Mouse (Mus musculus) hindlimb bud, embryonic 11.5 days (tissue): ENCODE results near the gene Eya2.
A peak's percentile ranks its signal among the peaks of the same experiment; 100 is the strongest.
"Not testable (repeated sequence)": the region's sequence is repeated elsewhere in the genome, so short reads cannot be mapped to it uniquely, and the experiment has no call there.

Source experiments
- DNase-seq: peaks from one replicate; pipeline ENCODE4 v3.0.0-alpha.2; 2012; ENCODE audit warnings: low read depth, low spot score; ENCODE audit errors: extremely low spot score

Gene Eya2

DNA sequence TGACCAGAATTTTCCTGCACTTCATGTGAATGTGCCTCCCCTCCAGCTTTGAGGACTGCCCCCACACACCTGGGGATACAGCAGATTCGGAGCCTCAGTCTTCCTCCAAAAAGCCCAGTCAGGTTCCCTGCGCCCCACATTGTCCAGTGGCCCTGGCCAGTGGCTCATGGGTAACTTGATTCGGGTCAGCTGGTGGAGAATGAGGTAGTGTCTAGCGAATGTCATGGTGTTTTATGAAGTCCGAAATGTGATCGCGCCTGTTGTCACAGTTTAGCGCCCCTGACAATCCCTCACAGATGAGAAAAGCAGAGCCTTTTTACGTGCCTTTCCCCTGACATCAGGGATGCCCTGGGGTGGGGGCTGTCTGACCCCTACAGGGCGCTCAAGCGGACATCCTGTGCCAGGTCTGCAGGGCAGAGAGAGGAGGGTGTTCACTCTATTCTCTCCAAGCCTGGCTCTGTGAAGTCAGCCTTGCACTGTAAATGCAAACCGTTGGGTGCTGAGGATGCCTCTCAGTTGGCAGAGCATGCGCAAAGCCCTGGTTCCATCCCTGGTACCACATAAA is 164.7 kb downstream of the Eya2 start:
- no peak for DNase-seq

GRCm38 (mm10) chr2:165768805-165769358 is 174.1 kb downstream of the Eya2 start:
- DNase-seq, result no peak

GRCm38 (mm10) chr2:165769375-165769948 is 174.6 kb downstream of the Eya2 start:
- no peak for DNase-seq

DNA sequence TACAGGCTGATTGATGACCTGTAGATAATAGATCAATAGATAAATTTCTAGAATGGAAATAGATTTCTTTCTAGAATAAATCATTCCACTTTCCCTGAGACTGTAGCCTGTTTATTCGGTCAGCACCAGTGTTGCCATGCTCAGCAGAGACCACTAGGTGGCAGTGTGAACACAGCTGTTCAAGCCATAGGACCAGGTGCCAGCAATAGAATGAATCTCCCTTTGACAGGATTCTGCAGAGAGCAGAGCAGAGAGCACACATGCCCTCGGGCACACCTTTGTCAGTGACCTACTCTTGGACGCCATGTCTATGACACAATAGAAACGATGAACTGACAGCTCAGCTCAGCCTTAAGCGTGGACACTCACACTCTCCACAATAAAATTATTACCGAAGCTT is 184.1 kb downstream of the Eya2 start:
- peak; percentile 73 for DNase-seq

DNA sequence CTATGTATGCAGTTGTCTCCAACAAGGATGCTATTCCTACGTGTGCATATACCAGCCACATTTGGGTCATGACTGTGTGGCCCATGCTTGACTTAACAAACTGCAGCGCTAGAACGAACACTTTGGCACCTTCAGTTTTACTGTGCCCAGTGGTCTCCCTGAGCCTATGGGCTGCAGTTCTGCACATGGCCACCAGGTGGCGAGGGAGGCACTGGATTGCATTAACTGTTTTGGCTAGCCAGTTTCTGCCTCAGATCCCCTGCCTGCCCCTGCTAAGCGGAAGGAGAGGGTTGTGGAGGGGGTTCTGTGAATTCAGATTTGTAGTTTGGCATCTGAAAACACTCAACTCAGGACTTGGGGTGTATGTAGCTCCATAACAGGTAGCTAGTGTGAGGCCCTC is 187.5 kb downstream of the Eya2 start:
- peak; percentile 54 for DNase-seq

DNA sequence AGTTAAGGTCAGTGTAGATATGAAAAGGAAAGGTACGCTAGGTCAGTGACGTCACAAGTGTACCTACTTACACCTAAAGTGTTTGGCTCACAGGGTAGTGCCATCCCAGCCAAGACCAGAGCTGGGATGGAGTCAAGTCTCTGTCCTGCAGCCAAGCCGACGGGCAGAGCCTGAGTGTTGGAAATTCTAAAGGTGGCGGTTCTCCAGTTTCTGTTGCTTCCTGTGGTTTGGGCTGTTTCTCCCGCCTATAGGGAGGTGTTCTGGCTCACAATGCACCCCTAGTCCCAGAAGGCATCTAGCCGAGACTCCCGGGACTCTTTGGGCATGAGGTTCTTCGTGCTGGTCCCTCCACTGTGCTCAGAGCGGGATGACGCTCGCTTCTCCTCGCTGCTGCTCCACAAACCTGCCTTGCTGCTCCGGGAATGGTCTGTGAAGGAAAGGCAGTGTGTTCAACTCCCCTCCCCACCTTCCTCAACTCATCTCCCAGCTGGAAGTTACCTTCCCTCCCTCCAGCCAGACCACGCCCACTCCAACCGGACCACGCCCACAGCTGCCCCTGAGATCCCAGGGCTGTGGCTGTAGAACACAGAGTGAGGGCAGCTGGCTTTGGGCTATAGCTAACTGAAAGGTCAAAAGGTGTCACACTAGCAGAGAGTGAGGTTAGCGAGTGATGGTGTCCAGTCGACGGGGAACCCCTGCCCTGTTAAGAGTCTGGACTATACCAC is 190.6 kb downstream of the Eya2 start:
- no peak for DNase-seq

- DNase-seq, result no peak
Observed at GRCm38 (mm10) chr2:165786467-165786866, 191.6 kb downstream of the Eya2 start.

DNA sequence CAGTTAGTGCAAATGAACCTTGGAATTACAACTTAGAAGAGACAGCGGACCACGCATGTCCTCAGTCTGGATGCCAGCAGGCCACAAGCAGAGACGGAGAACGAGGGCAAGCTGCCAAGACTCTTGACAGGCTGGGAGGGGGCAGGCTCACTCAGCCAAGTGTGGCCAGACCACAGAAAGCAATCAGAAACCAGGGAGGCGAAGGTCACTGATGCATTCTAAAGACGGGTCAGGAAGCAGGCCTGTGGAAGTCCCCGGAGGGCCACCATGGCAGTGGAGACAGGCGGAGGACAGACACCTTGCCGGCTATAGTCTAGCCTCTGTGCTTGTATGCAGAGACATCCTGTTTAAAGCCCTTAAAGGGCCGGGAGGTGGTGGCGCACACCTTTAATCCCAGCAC is 193.2 kb downstream of the Eya2 start:
- DNase-seq, result no peak

GRCm38 (mm10) chr2:165788796-165789195 is 194.0 kb downstream of the Eya2 start:
- no peak for DNase-seq

GRCm38 (mm10) chr2:165789667-165790066 is 194.8 kb downstream of the Eya2 start:
- no peak for DNase-seq

DNA sequence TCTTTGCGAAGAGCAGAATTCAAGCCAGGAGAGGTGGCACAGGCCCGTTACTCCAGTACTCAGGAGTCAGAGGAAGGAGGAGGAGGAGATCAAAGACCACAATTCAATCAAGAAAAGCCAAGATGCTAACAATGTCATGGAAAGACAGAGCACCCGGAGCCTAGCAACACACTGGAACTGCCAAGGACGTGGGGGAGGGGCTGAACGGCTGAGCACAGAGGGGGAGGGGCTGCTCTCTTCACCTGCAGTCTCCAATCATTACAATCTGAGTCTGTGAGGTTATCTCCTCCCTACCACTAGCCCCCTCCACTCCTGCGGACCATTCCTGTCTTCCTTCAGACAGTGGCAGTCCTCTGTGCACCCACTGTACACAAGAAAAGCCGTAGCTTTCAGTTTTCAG is 196.2 kb downstream of the Eya2 start:
- DNase-seq, result no peak

DNA sequence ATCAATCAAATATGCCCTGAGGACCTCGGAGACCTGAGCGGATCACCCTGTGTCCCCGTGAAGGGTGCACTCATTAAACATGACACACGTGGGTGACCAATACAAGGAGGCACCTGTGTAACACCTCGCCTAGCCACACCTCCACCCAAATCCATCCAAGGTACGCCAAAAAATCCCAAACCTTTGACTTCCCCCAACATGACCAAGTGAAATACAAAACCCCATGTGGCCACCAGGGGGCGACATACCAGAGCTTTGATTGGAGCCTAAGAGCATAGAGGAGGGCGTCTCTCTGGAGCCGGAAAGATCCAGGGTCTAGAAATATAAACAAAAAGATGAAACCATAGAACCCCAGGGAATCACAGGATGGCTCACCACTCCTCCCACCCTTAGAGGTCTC is 196.8 kb downstream of the Eya2 start:
- DNase-seq, result no peak

DNA sequence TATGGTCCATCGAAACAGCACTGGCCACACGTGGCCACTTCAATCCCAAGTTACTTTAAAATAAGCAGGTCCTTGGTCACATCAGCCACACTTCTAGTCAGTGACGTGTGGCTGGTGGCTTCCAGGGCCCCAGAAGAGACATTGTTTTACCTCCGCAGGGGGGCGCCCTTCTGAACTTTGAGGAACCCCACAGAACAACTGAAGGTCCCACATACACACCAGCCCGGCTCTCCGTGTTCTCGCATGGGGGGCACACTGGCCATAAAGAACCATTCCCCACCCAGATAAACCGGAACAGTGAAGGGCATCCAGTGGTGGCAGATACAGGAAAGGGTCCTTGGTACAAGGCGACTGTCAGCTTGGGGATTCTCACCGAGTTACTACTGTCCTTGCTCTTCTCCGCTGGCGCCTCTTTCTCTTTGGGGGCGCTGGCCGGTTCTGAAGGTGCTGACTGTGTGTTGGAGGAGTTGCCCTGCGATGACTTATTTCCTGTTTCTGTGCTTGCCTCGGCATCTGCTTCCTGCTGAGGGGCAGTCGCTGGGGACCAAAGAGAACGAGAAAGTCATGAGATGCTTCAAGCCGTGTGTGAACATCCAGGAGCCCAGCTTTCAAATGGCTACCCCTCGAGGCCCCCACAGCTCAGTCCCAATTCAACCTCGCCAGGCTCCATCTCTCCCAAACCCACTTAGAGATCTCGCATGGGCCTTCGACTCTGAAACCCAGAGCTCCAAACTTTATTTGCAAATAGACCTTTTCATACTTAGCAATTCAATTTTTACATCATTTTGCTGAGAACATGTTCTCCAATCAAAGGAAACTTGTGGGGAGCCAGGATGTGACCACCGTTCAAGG is 197.8 kb downstream of the Eya2 start:
- DNase-seq, result no peak

- no peak for DNase-seq
Observed at GRCm38 (mm10) chr2:165793283-165793638, 198.4 kb downstream of the Eya2 start.

- no peak for DNase-seq
Observed at GRCm38 (mm10) chr2:165797876-165798275, 203.0 kb downstream of the Eya2 start.

GRCm38 (mm10) chr2:165800174-165800573 is 205.3 kb downstream of the Eya2 start:
- DNase-seq, result not testable (repeated sequence)

DNA sequence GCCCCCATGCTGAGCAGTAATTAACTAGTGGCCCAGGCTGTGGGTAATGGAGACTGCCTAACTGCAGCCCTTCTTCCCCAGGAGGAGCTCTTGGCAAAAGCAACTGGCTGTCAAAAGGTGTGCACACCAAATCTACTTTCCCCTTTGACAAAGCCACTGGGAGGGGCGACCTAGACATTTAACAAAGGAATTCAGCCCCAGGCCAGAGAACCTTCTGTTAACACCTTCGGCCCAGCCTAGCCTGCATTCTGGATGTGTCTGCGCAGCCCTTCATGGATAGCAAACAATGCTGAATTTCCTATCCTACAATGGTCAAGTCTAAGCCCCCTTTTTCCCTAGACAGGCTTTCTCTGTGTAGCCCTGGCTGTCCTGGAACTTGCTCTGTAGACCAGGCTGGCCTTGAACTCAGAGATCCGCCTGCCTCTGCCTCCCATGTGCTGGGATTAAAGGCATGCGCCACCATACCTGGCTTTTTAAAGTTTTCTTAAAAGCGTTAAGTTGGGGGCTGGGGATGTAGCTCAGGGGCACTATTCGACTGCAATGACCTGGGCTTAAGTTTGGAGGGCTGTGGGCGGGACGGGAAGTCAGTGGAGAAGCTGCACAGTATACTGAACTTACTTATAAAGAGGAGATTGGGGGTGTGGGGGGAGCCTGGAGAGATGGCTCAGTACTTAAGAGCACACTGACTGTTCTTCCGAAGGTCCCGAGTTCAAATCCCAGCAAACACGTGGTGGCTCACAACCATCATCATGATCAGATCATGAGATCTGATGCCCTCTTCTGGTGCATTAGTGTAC is 213.5 kb downstream of the Eya2 start:
- DNase-seq, result no peak

DNA sequence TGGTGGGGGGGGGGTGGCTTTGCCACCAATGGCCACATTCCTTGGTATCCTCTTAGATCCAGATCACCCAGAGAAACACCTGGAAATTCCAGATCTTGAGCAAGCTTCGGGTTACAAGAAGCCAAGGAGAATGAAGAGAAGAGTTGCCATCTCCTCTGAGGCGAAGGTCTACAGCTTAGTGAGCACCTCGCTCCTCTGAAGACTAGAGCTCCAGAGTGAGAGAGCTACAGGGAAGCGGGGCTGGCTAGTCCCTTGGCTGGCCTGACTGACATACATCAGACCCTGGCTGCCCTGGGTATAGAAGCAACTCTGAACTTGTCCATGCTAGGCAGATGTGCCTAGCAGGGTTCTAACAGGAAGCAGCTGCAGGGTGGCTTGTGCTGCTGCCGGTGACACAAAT is 214.3 kb downstream of the Eya2 start:
- no peak for DNase-seq

DNA sequence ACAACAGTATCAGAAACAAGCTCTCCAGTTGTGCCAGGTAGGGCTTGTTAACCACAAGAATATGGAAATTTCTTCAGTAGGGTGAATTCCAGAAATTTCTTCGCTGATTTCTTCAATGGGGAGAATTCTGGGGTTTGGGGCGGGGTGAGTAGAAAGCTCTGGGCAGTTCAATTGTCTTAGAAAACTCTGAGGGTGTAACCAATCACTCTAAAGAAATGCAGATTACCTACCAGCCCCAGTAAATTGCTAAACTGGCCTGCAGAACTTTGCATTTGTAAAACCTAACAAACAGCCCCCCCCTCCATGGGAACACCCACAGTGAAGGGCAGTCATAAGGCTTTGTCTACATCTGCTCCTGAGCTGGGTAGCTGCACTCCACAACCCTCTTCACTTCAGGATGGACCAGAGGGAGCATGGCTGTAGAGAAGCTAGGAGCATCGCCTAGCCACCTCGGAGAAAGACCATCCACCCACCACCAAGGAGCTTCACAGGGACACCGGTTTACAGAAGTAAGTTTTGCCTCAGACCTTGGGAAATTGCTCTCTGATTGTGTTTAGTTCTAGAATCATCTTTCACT is 215.2 kb downstream of the Eya2 start:
- no peak for DNase-seq

- no peak for DNase-seq
Observed at GRCm38 (mm10) chr2:165811536-165811935, 216.7 kb downstream of the Eya2 start.
